Mouse (Mus musculus) urinary bladder, postnatal 4 days (tissue): Measurements from ENCODE around the gene Dip2a.

Experiments used
- DNase-seq, 2 experiments: peaks; one replicate each; pipeline ENCODE4 v3.0.0; 2021 to 2022; ENCODE audit warnings: low spot score in 2 of 2

Dip2a gene

DNA sequence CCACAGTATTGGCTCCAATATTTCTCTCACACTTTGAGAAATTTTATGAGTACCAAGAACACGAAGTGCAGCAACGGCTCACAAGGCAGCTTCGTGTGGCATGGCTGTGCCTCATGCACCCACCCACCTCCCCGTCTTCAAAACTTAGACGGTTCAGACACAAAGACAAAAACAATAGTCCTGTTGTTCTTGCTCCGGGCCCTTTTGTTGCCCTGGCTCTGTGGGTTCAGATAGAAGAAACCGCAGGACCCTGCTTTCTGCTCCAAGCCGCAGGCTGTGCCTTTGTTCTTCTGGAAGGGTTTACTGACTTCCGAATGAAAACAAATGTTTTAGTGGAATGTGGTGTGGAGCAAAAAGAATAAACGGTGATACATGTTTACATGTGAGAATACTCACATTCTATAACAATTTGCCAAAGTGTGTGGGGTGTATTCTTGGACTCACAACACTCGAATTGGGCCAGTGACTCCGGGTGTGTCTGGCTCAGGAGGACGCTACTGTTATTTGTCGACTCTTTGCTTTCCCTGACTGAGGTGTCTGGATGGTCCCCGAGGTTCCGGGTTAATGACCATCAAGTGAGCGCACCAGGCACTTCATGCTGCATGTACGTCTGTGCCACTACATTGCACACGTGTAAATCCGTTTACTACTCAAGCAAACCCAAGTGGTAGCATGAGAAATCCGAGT is 97.0 kb downstream of the Dip2a start:
- DNase-seq: peak in 1 of 2 experiments; percentile 51

DNA sequence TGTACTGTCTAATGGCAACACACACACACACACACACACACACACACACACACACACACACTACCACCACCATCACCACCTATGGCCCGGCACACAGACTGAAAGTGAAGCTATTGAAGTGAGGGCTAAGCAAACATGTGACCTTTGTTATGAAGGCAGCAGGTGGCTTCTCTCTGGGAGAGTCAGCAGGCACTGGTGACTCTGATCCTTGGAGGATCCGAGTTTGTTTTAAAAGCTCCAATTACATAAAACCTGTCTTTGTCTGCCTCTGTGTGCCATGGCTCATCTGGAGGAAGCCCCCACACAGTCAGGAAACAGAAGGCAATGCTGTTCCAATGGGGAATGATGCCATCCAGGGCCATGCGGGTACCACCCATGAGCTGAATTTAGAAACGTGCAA is 98.5 kb downstream of the Dip2a start:
- DNase-seq: peak in 1 of 2 experiments; percentile 12

DNA sequence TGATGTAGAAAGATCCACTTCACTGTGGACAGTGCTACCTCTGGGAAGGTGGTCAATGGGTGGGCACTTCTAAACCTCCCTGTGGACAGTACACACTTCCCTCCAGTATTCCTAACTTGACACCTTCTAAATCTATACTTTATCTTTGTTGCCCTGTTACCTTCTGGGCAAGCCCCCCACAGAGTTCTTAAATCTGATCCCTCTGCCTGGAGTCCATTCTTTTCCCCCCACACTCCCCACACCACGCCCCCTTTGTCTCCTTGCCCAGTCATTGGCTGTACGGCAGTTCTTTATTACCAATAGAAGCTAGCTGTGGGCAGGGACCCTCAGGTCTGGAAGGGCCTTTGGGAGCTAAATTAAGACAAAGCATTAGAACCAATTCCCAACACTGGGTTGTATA is 100.0 kb downstream of the Dip2a start:
- DNase-seq: peak in 1 of 2 experiments; percentile 51

DNA sequence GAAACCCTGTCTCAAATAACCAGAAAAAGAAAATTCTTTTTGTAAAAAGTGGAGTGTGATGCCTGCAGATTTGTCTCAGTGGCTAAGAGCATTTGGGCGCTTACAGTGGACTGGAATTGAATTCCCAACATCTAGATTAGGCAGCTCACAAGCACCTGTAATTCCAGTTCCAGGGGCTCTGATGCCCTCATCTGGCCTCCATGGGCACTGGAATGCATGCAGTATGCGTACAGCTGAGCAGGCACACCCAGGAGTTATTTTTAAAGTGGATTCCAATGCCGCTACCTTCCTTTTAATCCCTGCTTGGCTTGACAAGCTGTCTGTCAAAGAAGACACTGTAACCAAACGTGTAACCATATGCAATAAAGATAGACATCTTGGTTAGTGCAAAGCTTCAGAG is 105.7 kb downstream of the Dip2a start:
- no peak for DNase-seq

DNA sequence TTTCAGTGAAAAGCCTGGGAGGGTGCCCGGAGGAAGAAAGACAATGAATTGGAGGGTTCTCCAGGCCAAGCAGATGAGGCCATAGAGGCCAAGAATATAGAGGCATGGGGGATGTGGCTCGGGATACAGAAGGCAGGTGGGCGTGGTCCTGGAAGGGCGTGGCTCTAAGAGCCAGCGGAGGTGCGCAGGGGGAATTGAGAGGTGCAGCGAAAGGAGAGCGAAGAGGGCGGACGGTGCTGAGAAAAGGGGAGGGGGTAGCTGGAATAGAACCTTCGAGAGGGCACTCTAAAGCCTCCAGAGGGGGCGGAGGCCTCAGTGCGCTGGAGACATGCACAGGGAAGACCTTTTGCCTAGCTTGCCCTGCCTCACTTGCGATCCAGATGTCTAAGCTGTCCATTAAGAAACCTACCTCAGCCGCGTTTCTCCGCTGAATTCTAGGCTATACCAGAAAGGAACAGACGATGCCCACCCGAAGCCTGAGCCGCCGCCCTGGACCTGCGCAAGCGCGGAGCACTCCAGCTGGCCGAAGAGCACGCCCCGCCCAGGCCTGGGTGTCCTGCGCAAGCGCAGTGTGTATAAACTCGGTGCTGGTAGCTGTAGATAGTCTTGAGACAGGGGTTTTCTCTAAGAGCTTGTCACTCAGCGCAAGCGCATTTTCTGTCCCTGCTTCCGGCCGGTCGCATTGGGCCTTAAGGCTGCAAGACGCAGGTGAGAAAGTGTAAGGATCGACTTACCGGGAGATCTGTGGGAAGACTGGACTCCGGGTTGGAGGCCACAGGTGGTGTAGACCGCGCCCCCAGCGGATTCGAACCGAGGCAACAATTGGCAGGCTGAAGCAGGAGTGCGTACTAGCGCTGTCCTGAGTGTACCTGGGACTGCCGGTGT is 107.5 kb downstream of the Dip2a start, which contains the start of gene Prmt2:
Prmt2 (minus strand) TSS at position 525 of the 885 bp plus-strand sequence.
- peak; percentile 88 to 90 for DNase-seq

DNA sequence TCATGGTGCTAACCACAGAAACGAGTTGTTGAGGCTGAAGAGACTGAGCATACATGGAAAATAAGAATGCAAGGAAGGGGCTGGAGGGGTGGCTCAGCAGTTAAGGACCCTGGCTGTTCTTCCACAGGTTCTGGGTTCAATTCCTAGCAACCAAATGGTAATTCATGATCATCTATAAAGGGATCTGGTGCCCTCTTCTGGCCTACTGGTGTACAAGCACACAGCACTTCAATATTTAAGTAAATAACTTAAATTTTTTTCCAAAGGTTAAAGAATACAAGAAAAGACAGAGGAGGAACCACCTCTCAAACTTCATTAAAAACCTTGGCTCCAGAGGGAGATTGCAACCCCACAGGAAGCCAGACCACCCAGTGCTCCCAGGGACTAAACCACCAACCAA is 115.5 kb downstream of the Dip2a start:
- no peak for DNase-seq

DNA sequence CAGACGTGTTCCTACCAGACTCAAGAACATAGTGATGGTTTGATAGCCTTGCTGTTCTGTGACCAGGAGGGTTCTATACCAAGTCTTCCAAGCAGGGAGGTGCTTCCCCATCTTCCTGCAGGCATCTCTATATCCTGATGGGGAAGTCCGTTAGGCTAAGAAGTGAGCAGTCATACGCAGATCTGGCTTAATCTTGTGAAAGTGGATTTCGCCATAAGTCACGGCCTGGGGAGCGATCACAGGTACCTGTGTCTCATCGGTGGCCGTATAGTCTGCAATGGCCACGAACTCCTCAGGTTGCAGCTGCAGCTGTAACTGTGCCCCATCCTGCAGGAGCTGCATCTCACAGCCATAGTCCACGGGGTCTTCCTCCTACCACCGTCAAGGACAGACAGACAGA is 119.1 kb downstream of the Dip2a start:
- DNase-seq: no peak

DNA sequence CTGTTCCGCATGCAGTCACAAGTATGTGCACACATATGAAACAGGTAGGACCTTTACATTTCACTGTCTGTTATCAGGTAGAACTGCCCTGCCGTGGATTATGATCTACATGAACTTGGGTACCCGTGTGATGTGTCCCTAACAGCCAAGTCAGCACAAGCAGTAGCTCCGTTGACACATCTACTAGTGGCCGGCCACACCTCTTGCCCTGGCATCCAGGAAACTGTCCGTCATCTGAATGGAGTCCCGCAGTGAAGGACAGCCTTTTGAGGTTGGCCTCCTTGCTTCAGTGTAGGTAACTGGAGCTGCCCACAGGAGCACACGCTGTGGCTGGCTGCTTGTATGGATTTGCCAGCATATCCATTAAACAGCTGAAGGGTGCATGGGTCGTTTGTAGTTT is 126.9 kb downstream of the Dip2a start:
- DNase-seq: peak in 1 of 2 experiments; percentile 50

DNA sequence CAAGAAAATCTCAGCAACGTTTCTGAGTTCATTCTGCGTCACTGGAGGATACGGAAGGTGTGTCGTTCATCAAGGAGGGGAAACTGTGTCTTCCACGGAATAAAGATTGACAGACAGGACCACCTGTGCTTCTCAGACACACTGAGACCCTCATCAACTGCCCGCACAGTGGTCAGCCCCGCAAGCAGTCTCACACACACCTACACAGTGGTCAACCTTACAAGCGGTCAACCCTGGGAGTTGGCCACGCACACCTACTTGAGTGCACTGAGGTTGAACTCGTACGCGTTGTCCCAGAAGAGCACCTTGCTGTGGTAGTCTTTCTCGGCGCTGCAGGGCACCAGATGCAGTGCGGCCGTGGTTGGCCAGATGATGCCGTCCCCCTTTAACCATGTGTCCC is 128.0 kb downstream of the Dip2a start:
- no peak for DNase-seq

DNA sequence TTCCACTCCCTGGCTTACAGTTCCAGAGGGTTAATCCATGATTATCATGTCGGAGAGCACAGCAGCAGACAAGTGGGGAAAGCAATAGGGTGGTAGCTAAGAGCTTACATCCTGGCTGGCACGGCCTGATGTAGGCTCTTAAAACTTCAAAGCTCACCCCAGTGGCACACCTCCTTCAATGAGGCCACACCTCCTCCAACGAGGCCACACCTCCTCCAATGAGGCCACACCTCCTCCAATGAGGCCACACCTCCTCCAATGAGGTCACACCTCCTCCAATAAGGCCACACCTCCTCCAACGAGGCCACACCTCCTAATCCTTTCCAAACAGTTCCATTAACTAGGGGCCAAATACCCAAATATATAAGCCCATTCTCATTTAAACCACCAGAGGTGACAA is 130.9 kb downstream of the Dip2a start:
- DNase-seq: peak in 1 of 2 experiments; percentile 40

DNA sequence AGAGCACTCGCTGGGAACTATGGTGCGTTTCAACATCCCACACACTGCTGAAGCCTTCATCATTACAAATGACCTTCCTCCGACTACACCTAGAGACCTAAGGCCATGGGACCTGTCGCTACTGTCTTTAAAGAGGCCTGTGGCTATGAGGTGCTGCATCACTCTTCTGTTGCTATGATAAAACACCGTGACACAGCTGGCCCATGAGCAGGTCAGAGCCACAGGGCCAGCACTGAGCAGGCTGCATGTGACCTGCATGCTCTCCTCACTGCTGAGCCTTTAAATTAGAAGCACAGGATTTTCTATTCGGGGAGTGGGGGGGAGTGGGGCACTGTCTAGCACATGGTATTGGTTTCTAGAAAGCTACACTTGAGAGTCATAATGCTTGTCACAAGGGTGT is 133.0 kb downstream of the Dip2a start:
- DNase-seq: peak in 1 of 2 experiments; percentile 9

DNA sequence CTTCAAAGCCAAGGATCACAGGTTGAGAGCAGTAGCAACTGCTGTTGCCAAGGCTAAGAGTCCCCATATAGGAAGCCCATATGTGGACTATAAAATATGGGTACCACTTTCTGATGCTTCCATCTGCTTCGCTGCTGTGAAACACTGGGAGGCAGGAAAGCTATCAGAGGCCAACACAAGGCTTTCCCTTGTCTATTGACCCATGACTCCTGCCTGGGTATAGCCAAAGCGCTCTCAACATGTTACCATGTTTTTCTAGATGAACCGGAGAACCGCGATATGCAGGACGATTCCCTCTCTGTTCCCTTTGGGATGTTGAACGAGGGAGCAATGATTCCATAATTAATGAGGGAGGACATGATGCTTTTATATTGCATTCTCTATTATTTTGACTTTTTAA is 134.3 kb downstream of the Dip2a start:
- DNase-seq: peak in 1 of 2 experiments; percentile 12
